Mouse (Mus musculus): ENCODE results near the gene Aspa. TPM values are rescaled to one million over a fixed set of nuclear protein-coding genes. Genes with fewer than 3 reads are reported as not detected.

Gene Aspa
- polyA plus RNA-seq, 1 experiment from 2014 or later, result 9.1 TPM

DNA sequence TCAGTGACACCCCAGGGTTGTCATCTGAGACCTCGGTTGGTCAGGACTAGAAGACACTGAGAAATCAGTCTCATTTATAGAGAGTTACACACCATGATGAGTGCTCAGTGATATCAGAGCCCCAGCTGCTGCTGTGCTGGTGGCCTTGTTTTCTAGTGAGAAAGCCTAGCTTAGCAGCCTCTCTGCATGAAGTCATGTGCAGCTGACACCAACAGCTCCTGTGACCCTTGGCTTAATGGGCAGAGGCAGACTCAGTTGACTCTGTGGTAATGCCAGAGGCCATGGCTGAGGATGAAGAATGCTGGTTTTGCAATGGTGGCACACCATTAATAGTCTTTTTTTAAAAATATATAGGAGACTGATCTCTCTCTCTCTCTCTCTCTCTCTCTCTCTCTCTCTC lies 39.8 kb downstream of the Aspa start:
- Histone ChIP-seq H3K4me2 (ENCODE audit: low read depth, low read length) (no peak overlapping the region), H3K27me3 (ENCODE audit: insufficient read depth, low read length) (no peaks in the 10 kb centered on the region), H3K27ac (ENCODE audit: low read depth) (no peak overlapping the region), H3K36me3 (replicated peaks; ENCODE audit: insufficient read depth, low read length) (no peaks in the 10 kb centered on the region), H3K9me3 (ENCODE audit: low read length) (no peaks in the 10 kb centered on the region), H3K9ac (replicated peaks) (no peak overlapping the region), H3K4me3 (ENCODE audit: low read depth, low read length) (no peak overlapping the region), H3K4me1 (ENCODE audit: insufficient read depth) (no peaks in the 10 kb centered on the region)
- ATAC-seq (no peak), DNase-seq (no peak)
- TF ChIP-seq EP300 (IDR thresholded peaks at IDR 0.05; ENCODE audit: low read depth), result no peak
- TF ChIP-seq CTCF (IDR thresholded peaks at IDR 0.05; ENCODE audit: low read depth), result no peak
- 64% methylated on average over 1 of the region's 1 CpGs for WGBS (ENCODE audit: insufficient replicate concordance)

DNA sequence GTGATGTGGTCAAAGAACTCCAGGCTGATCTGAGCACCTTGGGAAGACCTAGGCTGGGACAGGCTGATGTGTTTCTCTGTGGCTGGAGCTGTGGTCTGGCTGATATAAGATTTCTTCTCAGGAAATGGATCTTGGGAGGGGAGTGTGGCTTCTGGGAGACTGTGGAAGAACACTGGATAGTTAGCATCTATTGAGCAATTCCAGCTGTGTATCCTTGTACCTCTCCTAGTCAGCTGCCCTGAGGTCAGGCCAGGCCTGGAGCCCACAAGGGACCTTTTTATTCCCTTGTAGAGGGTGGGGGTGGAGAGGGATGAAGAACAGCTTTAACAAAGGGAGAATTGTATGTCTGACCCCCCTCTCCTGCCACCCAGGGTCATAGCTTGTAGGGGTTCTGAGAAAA lies 45.0 kb downstream of the Aspa start:
- Histone ChIP-seq H3K9me3 (ENCODE audit: low read length) (no peaks in the 10 kb centered on the region), H3K27ac (ENCODE audit: low read depth) (no peak overlapping the region), H3K9ac (replicated peaks) (no peak overlapping the region), H3K4me3 (ENCODE audit: low read depth, low read length) (no peak overlapping the region), H3K36me3 (replicated peaks; ENCODE audit: insufficient read depth, low read length) (no peaks in the 10 kb centered on the region), H3K4me1 (ENCODE audit: insufficient read depth) (no peaks in the 10 kb centered on the region; the same call in 1 of the 2 replicates), H3K27me3 (ENCODE audit: insufficient read depth, low read length) (no peaks in the 10 kb centered on the region), H3K4me2 (ENCODE audit: low read depth, low read length) (no peak overlapping the region)
- ATAC-seq, result no peak
- DNase-seq, result no peak
- no peak for TF ChIP-seq CTCF (IDR thresholded peaks at IDR 0.05; ENCODE audit: low read depth)

DNA sequence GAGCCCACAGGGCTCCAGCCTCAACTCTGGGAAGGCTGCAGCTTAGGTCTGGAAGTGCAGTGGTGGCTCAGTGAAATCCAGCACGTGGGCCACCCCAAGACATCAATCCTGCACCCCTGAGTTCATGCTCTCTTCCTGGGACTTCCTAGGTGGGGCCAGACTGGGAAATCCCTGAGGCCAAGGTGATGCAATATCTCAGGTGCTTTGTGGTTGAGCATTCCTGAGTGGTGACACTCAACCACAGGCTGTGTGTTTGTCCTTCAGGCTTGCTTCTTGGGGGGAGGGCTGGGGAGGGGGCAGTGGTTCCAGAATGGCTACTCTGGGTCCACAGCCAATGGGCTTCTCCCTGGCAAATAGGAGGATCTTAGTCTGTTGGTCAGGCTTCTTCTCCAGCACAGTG lies 45.5 kb downstream of the Aspa start:
- TF ChIP-seq EP300 (IDR thresholded peaks at IDR 0.05; ENCODE audit: low read depth) (no peak), CTCF (IDR thresholded peaks at IDR 0.05; ENCODE audit: low read depth) (no peak)
- no peak for DNase-seq
- 28% methylated on average over 1 of the region's 1 CpGs for WGBS (ENCODE audit: insufficient replicate concordance)
- no peak overlapping the region for H3K27ac ChIP-seq (ENCODE audit: low read depth)
- no peaks in the 10 kb centered on the region for H3K9me3 ChIP-seq (ENCODE audit: low read length)
- H3K36me3 ChIP-seq (replicated peaks; ENCODE audit: insufficient read depth, low read length), result no peaks in the 10 kb centered on the region
- no peaks in the 10 kb centered on the region; the same call in 1 of the 2 replicates for H3K4me1 ChIP-seq (ENCODE audit: insufficient read depth)
- no peak overlapping the region for H3K4me3 ChIP-seq (ENCODE audit: low read depth, low read length)
- H3K9ac ChIP-seq (replicated peaks), result no peak overlapping the region
- no peaks in the 10 kb centered on the region for H3K27me3 ChIP-seq (ENCODE audit: insufficient read depth, low read length)
- ATAC-seq, result no peak
- no peak overlapping the region for H3K4me2 ChIP-seq (ENCODE audit: low read depth, low read length)

DNA sequence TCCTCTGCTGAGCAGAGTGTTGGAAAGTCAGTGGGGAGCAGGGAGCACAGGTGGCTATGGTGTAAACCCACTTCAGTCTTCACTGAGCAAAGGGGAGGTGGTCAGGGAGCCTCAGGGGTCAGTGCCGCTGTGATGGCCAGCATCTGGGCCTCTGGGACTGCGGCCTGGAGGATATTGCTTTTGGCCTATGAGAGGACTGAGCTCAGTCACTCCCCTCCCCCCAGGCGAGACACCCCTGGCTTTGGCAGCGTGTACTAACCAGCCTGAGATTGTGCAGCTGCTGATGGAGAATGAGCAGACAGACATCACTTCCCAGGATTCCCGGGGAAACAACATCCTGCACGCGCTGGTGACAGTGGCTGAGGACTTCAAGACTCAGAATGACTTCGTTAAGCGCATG lies 46.0 kb downstream of the Aspa start:
- Histone ChIP-seq H3K4me2 (ENCODE audit: low read depth, low read length) (no peak overlapping the region), H3K27ac (ENCODE audit: low read depth) (no peak overlapping the region), H3K4me1 (ENCODE audit: insufficient read depth) (no peaks in the 10 kb centered on the region; the same call in 1 of the 2 replicates), H3K4me3 (ENCODE audit: low read depth, low read length) (no peak overlapping the region), H3K27me3 (ENCODE audit: insufficient read depth, low read length) (no peaks in the 10 kb centered on the region), H3K36me3 (replicated peaks; ENCODE audit: insufficient read depth, low read length) (no peaks in the 10 kb centered on the region), H3K9me3 (ENCODE audit: low read length) (no peaks in the 10 kb centered on the region), H3K9ac (replicated peaks) (no peak overlapping the region)
- TF ChIP-seq EP300 (IDR thresholded peaks at IDR 0.05; ENCODE audit: low read depth) (no peak), CTCF (IDR thresholded peaks at IDR 0.05; ENCODE audit: low read depth) (no peak)
- DNase-seq (no peak), ATAC-seq (no peak)
- 61% methylated on average over 9 of the region's 9 CpGs for WGBS (ENCODE audit: insufficient replicate concordance)

DNA sequence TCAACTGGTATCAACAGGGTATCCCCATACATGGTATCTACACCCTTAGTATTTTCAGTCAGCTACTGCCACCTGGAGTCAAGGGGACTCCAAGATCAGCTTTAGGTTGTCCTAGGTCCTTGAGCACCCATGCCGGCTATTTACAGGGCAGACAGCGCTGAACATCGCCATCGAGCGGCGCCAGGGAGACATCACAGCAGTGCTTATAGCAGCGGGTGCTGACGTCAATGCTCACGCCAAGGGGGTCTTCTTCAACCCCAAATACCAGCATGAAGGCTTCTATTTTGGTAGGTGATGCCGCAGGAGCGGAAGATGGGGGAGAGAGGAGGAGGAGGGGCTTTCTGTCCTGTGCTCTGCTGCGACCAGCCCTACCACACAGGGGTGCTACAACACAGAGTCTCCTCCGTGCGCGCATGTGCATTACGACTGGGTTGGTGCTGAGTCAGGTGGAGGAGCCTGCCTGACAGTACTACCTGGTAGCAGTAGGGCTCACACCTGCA lies 47.8 kb downstream of the Aspa start:
- ATAC-seq (peak; percentile 76), DNase-seq (peak; percentile 63)
- Histone ChIP-seq H3K4me1 (ENCODE audit: insufficient read depth) (no peaks in the 10 kb centered on the region; the same call in 1 of the 2 replicates), H3K27me3 (ENCODE audit: insufficient read depth, low read length) (no peaks in the 10 kb centered on the region), H3K9me3 (ENCODE audit: low read length) (no peaks in the 10 kb centered on the region), H3K36me3 (replicated peaks; ENCODE audit: insufficient read depth, low read length) (no peaks in the 10 kb centered on the region), H3K4me2 (ENCODE audit: low read depth, low read length) (peak overlapping the region; percentile 56), H3K9ac (replicated peaks) (no peak overlapping the region), H3K27ac (ENCODE audit: low read depth) (no peak overlapping the region), H3K4me3 (ENCODE audit: low read depth, low read length) (no peak overlapping the region)
- WGBS (ENCODE audit: insufficient replicate concordance), result 2% methylated on average over 16 of the region's 16 CpGs
- TF ChIP-seq EP300 (IDR thresholded peaks at IDR 0.05; ENCODE audit: low read depth) (no peak), CTCF (IDR thresholded peaks at IDR 0.05; ENCODE audit: low read depth) (peak; percentile 65)

DNA sequence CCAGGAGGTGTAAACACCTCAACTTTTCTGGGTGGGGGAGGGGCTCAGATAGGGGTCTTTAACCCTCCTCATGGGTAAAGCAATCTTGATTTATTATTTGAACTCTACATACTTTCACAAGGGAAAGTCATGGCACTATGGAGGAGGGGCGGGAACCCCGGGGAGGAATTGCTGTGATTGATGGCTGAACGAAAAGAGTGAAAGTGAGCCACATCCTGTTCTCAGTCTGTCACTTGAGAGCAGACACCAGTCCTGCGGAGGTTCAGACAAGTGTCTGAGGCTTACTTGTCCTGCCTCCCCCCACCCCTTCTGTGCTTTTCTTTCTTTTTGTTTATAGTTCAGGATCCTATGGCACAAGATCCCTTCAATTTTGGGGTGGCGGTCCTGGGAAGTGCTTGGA lies 48.7 kb downstream of the Aspa start:
- no peaks in the 10 kb centered on the region for H3K9me3 ChIP-seq (ENCODE audit: low read length)
- H3K4me3 ChIP-seq (ENCODE audit: low read depth, low read length), result no peak overlapping the region
- no peak for DNase-seq
- ATAC-seq, result no peak
- no peak overlapping the region for H3K27ac ChIP-seq (ENCODE audit: low read depth)
- no peaks in the 10 kb centered on the region; the same call in 1 of the 2 replicates for H3K4me1 ChIP-seq (ENCODE audit: insufficient read depth)
- WGBS (ENCODE audit: insufficient replicate concordance), result 32% methylated on average over 5 of the region's 5 CpGs
- TF ChIP-seq CTCF (IDR thresholded peaks at IDR 0.05; ENCODE audit: low read depth) (no peak), EP300 (IDR thresholded peaks at IDR 0.05; ENCODE audit: low read depth) (no peak)
- no peaks in the 10 kb centered on the region for H3K36me3 ChIP-seq (replicated peaks; ENCODE audit: insufficient read depth, low read length)
- H3K4me2 ChIP-seq (ENCODE audit: low read depth, low read length), result no peak overlapping the region
- H3K9ac ChIP-seq (replicated peaks), result no peak overlapping the region
- no peaks in the 10 kb centered on the region for H3K27me3 ChIP-seq (ENCODE audit: insufficient read depth, low read length)

DNA sequence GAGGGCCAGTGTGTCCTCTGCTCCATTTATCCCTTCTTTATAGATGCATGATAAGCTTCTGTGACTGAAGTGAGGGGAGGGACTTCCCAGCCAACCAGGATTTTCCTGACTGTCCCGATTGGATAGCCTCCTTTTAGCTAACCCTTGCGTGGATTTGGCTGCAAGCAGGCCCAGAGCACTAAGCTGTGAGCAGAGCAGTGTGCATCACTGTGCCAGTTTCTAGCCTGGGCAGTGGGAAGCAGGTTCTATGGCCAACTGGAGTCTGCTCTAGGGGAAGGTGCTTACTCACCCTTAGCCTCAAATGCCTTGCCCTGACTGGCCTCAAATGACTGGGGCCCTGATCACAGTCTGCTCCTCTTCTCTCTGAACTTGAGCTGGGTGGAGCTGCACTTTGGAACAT lies 54.6 kb downstream of the Aspa start:
- WGBS (ENCODE audit: insufficient replicate concordance), result 47% methylated on average over 2 of the region's 2 CpGs
- Histone ChIP-seq H3K4me2 (ENCODE audit: low read depth, low read length) (no peak overlapping the region), H3K4me3 (ENCODE audit: low read depth, low read length) (no peak overlapping the region), H3K27me3 (ENCODE audit: insufficient read depth, low read length) (no peaks in the 10 kb centered on the region), H3K4me1 (ENCODE audit: insufficient read depth) (no peaks in the 10 kb centered on the region), H3K9me3 (ENCODE audit: low read length) (no peaks in the 10 kb centered on the region), H3K27ac (ENCODE audit: low read depth) (no peak overlapping the region), H3K36me3 (replicated peaks; ENCODE audit: insufficient read depth, low read length) (no peaks in the 10 kb centered on the region), H3K9ac (replicated peaks) (no peak overlapping the region)
- DNase-seq (no peak), ATAC-seq (no peak)
- no peak for TF ChIP-seq CTCF (IDR thresholded peaks at IDR 0.05; ENCODE audit: low read depth)

Data from liver, postnatal 0 days (tissue).